Mouse (Mus musculus): ENCODE measurements around the gene Duxbl1.
"Not testable (repeated sequence)": the region's sequence is repeated elsewhere in the genome, so short reads cannot be mapped to it uniquely, and the experiment has no call there.

The Duxbl1 gene

GRCm38 (mm10) chr14:25978371-25979241 lies at the start of gene Duxbl1:
Gene Duxbl1 (plus strand): TSS chr14:25978577.
- not testable (repeated sequence) for DNase-seq

- DNase-seq: not testable (repeated sequence)
Measured at GRCm38 (mm10) chr14:25936867-25937630, 41.3 kb upstream of the Duxbl1 start.

GRCm38 (mm10) chr14:25938004-25938403 lies 40.4 kb upstream of the Duxbl1 start, which contains the start of gene Cphx1:
Gene Cphx1 (plus strand): TSS chr14:25938304.
- DNase-seq: not testable (repeated sequence)

- DNase-seq: not testable (repeated sequence)
Measured at GRCm38 (mm10) chr14:25957861-25958260, 20.5 kb upstream of the Duxbl1 start.

- not testable (repeated sequence) for DNase-seq
Measured at GRCm38 (mm10) chr14:25979242-25979941, 1.0 kb downstream of the Duxbl1 start.

GRCm38 (mm10) chr14:25981880-25982279 lies 3.5 kb downstream of the Duxbl1 start:
- not testable (repeated sequence) for DNase-seq

- DNase-seq: not testable (repeated sequence)
Measured at GRCm38 (mm10) chr14:26007462-26007861, 29.1 kb downstream of the Duxbl1 start.

- DNase-seq: not testable (repeated sequence)
Measured at GRCm38 (mm10) chr14:26016414-26016813, 38.0 kb downstream of the Duxbl1 start.

- DNase-seq: not testable (repeated sequence)
Measured at GRCm38 (mm10) chr14:26021555-26021954, 43.2 kb downstream of the Duxbl1 start.

GRCm38 (mm10) chr14:26022831-26023230 lies 44.5 kb downstream of the Duxbl1 start:
- DNase-seq: not testable (repeated sequence)

- DNase-seq: not testable (repeated sequence)
Measured at GRCm38 (mm10) chr14:26025653-26026052, 47.3 kb downstream of the Duxbl1 start.

- DNase-seq: not testable (repeated sequence)
Measured at GRCm38 (mm10) chr14:26034364-26034763, 56.0 kb downstream of the Duxbl1 start.

- DNase-seq: not testable (repeated sequence)
Measured at GRCm38 (mm10) chr14:26035439-26035838, 57.1 kb downstream of the Duxbl1 start.

Measured in right cerebral cortex, adult 18-20 months (tissue).